Mouse (Mus musculus) limb, embryonic 11.5 days (tissue): ENCODE measurements at regions not wholly inside any gene's neighbourhood (a gene's known extent, or its start where the extent isn't known, plus 50 kb on each side); places are given as distances from the start of the nearest gene placed in this dataset.

Experiments used
- ATAC-seq: fragments of 200-750 bp; cut with Nextera tagmentation; 2 replicates; pipeline ENCODE4 v1.8.0; 2017; ENCODE audit warnings: low read depth; ENCODE audit not compliant: insufficient number of reproducible peaks, low FRiP score, low TSS enrichment
- DNase-seq: peaks from one replicate; pipeline ENCODE4 v3.0.0-alpha.2; 2015; ENCODE audit warnings: low spot score
- H3K27ac ChIP-seq: fragments of 300-500 bp; sonication (generic); replicated peaks from 2 replicates; pipeline ENCODE4 v1.5.1; 2014; ENCODE audit warnings: low read depth, mild to moderate bottlenecking, low read length
- H3K27me3 ChIP-seq: fragments of 300-500 bp; sonication (generic); 2 replicates; pipeline ENCODE4 v1.6.1; 2014; ENCODE audit warnings: mild to moderate bottlenecking, low read length, mixed read lengths; ENCODE audit not compliant: control insufficient read depth, insufficient read depth
- H3K36me3 ChIP-seq: fragments of 300-500 bp; sonication (generic); 2 replicates; pipeline ENCODE4 v1.6.1; 2014; ENCODE audit warnings: mild to moderate bottlenecking, low read length, moderate library complexity, mixed read lengths; ENCODE audit not compliant: control insufficient read depth, insufficient read depth
- H3K4me1 ChIP-seq: fragments of 300-500 bp; sonication (generic); 2 replicates; pipeline ENCODE4 v1.6.1; 2014; ENCODE audit warnings: low read length, mixed read lengths; ENCODE audit not compliant: control insufficient read depth, insufficient read depth
- H3K4me2 ChIP-seq: fragments of 300-500 bp; sonication (generic); 2 replicates; pipeline ENCODE4 v1.6.1; 2014; ENCODE audit warnings: low read depth, mild to moderate bottlenecking, moderate library complexity; ENCODE audit not compliant: severe bottlenecking
- H3K4me3 ChIP-seq: fragments of 300-500 bp; sonication (generic); 2 replicates; pipeline ENCODE4 v1.5.1; 2014; ENCODE audit warnings: low read depth, low read length
- H3K9ac ChIP-seq: fragments of 300-500 bp; sonication (generic); 2 replicates; pipeline ENCODE4 v1.6.1; 2014; ENCODE audit warnings: mild to moderate bottlenecking, low read length
- H3K9me3 ChIP-seq: fragments of 300-500 bp; sonication (generic); 2 replicates; pipeline ENCODE4 v1.6.1; 2016; ENCODE audit warnings: low read length; ENCODE audit not compliant: control insufficient read depth
- WGBS: fragments of 180-500 bp; shearing (Covaris S2); extraction: QIAGEN DNeasy Blood & Tissue Kit; methylation state at CpG from one replicate; pipeline ENCODE4 v1.1.7; 2014; 5-methylcytosine and 5-hydroxymethylcytosine counted together

- Histone ChIP-seq H3K4me1 (no peaks in the 10 kb centered on the region), H3K36me3 (no peaks in the 10 kb centered on the region), H3K27ac (no peak overlapping the region), H3K4me2 (no peak overlapping the region), H3K4me3 (no peak overlapping the region), H3K9me3 (no peaks in the 10 kb centered on the region), H3K27me3 (no peaks in the 10 kb centered on the region), H3K9ac (no peak overlapping the region)
- 86% methylated on average over 1 of the region's 1 CpGs for WGBS
- ATAC-seq (no peak), DNase-seq (no peak)
Measured at GRCm38 (mm10) chr19:54693094-54693493, 433.9 kb downstream of the Gpam start.

DNA sequence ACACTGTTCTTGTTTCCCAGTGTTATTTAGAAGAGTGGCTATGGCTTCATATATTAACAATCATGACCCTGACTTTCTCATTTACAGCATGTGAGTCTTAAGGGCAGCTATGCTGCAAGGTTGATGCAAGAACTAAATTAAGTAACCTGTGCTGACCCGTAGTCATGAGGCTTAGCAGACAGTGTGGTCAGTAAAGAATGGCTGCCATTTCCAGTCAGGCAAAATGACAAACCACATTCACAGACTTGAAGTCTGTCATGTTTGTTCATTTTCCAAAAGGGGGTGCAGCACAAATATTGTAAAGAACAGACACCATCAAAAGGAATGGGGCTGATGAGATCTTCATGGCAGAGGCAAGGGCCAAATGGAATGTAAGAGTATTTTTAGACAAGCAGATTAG, 435.2 kb downstream of the Gpam start:
- H3K36me3 ChIP-seq = no peaks in the 10 kb centered on the region
- no peak overlapping the region for H3K27ac ChIP-seq
- DNase-seq = no peak
- H3K9ac ChIP-seq = no peak overlapping the region
- no peaks in the 10 kb centered on the region for H3K9me3 ChIP-seq
- no peaks in the 10 kb centered on the region for H3K4me1 ChIP-seq
- H3K4me2 ChIP-seq = no peak overlapping the region
- ATAC-seq = no peak
- no peak overlapping the region for H3K4me3 ChIP-seq
- no peaks in the 10 kb centered on the region for H3K27me3 ChIP-seq
- 88% methylated on average over 1 of the region's 1 CpGs for WGBS

GRCm38 (mm10) chr19:54688630-54689029, 438.4 kb downstream of the Gpam start:
- ATAC-seq = no peak
- Histone ChIP-seq H3K9me3 (no peaks in the 10 kb centered on the region), H3K9ac (no peak overlapping the region), H3K36me3 (no peaks in the 10 kb centered on the region), H3K4me1 (no peaks in the 10 kb centered on the region), H3K4me2 (no peak overlapping the region), H3K27ac (no peak overlapping the region), H3K4me3 (no peak overlapping the region), H3K27me3 (no peaks in the 10 kb centered on the region)
- DNase-seq = no peak

DNA sequence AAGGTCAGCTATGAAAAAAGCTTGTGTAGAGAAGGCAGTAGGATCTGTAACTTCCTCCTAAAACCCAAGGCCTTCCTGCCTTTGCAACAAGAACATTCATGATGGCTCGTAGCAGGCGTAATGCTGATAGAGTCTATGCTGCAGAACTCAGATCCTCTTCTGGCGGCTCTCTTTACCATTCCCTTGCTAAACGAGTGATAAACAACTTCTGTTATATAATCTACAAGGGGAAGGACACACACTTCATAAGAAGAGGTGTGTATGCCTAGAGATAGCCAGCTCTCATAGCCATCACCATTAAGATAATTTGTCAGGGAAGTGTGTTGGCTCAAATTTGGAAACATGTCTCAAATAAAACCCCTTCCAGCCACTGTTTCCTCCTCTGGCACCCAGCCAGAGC, 441.9 kb downstream of the Gpam start:
- no peaks in the 10 kb centered on the region for H3K9me3 ChIP-seq
- H3K27ac ChIP-seq = no peak overlapping the region
- no peaks in the 10 kb centered on the region for H3K4me1 ChIP-seq
- no peaks in the 10 kb centered on the region for H3K27me3 ChIP-seq
- ATAC-seq = no peak
- H3K9ac ChIP-seq = no peak overlapping the region
- H3K4me3 ChIP-seq = no peak overlapping the region
- H3K4me2 ChIP-seq = no peak overlapping the region
- no peaks in the 10 kb centered on the region for H3K36me3 ChIP-seq
- WGBS = 89% methylated on average over 4 of the region's 4 CpGs
- DNase-seq = no peak
